Mouse (Mus musculus) CH12.LX (cell line): Measurements from ENCODE around the gene Mtx3. TPM values are rescaled to one million over a fixed set of nuclear protein-coding genes. Genes with fewer than 3 reads are reported as not detected.

Experiments
- DNase-seq: peaks from one replicate; pipeline ENCODE4 v3.0.0-alpha.2; 2013; ENCODE audit errors: extremely low read depth
- H3K27ac ChIP-seq: 2 replicates; pipeline ENCODE4 v1.5.1; 2012; ENCODE audit warnings: low read depth, mild to moderate bottlenecking, control low read depth, moderate library complexity; ENCODE audit not compliant: insufficient read depth
- H3K27me3 ChIP-seq: replicated peaks from 2 replicates; pipeline ENCODE3; 2012; ENCODE audit warnings: inconsistent platforms
- H3K36me3 ChIP-seq, 2 experiments: replicated peaks in 1 of 2; 2 replicates each; pipeline versions ENCODE3 to v1.6.1; 2012; ENCODE audit warnings: inconsistent platforms in 1 of 2, low read length in 1 of 2, mild to moderate bottlenecking in 1 of 2, mixed read lengths in 1 of 2, moderate library complexity in 1 of 2; ENCODE audit not compliant: control insufficient read depth in 1 of 2, insufficient read depth in 1 of 2
- H3K4me1 ChIP-seq, 2 experiments: 2 replicates each; pipeline ENCODE4 v1.6.1; 2012; ENCODE audit warnings: inconsistent platforms in 1 of 2, moderate library complexity in 1 of 2; ENCODE audit not compliant: insufficient read depth in 2 of 2, control insufficient read depth in 1 of 2
- H3K4me2 ChIP-seq: 2 replicates; pipeline ENCODE4 v1.6.1; 2012; ENCODE audit warnings: low read depth, mild to moderate bottlenecking, control low read depth; ENCODE audit not compliant: poor library complexity, insufficient read depth, severe bottlenecking
- H3K4me3 ChIP-seq, 3 experiments: fragments of 150-350 bp in 1 of 3; sonication (generic) in 1 of 3; replicated peaks in 1 of 3; 2 replicates each; pipeline versions ENCODE3 to v1.5.1; 2011 to 2012; ENCODE audit warnings: low read depth in 2 of 3, low read length in 2 of 3, mild to moderate bottlenecking in 2 of 3, moderate library complexity in 2 of 3, control low read depth in 1 of 3, improper control_type of control experiment in 1 of 3, inconsistent platforms in 1 of 3, mixed read lengths in 1 of 3; ENCODE audit not compliant: poor library complexity in 1 of 3
- H3K79me2 ChIP-seq: replicated peaks from 2 replicates; pipeline ENCODE4 v1.6.1; 2012; ENCODE audit warnings: mild to moderate bottlenecking, moderate library complexity; ENCODE audit not compliant: control insufficient read depth, poor library complexity, insufficient read depth, severe bottlenecking; ENCODE audit errors: extremely low read depth
- H3K9ac ChIP-seq: 2 replicates; pipeline ENCODE4 v1.6.1; 2012; ENCODE audit warnings: low read depth, mild to moderate bottlenecking, control low read depth, moderate library complexity; ENCODE audit not compliant: insufficient read depth
- H3K9me3 ChIP-seq: replicated peaks from 2 replicates; pipeline ENCODE3; 2012; ENCODE audit warnings: low read length, inconsistent platforms, mixed read lengths
- CHD1 ChIP-seq: IDR thresholded peaks from 2 replicates; pipeline ENCODE4 v1.6.1; 2012; ENCODE audit warnings: low read depth, low read length, improper control_type of control experiment, inconsistent platforms
- CHD2 ChIP-seq: IDR thresholded peaks from 2 replicates; pipeline ENCODE4 v1.6.1; 2011; ENCODE audit warnings: low read length, improper control_type of control experiment
- ELF1 ChIP-seq: IDR thresholded peaks from 2 replicates; pipeline ENCODE4 v1.6.1; 2014; ENCODE audit warnings: low read depth, mild to moderate bottlenecking, inconsistent platforms, low read length, improper control_type of control experiment
- ETS1 ChIP-seq: conservative IDR thresholded peaks from 2 replicates; pipeline ENCODE4 v1.6.1; 2012; ENCODE audit warnings: low read depth, mild to moderate bottlenecking, inconsistent platforms, low read length, improper control_type of control experiment, moderate library complexity
- GABPA ChIP-seq: IDR thresholded peaks from 2 replicates; pipeline ENCODE4 v1.6.1; 2012; ENCODE audit warnings: low read depth, low read length, improper control_type of control experiment, inconsistent platforms; ENCODE audit not compliant: insufficient replicate concordance
- HCFC1 ChIP-seq: IDR thresholded peaks from 2 replicates; pipeline ENCODE4 v1.6.1; 2012; ENCODE audit warnings: low read depth, mild to moderate bottlenecking, inconsistent platforms, low read length, improper control_type of control experiment
- JUN ChIP-seq: IDR thresholded peaks from 2 replicates; pipeline ENCODE4 v1.6.1; 2011; ENCODE audit warnings: low read depth, mild to moderate bottlenecking, low read length, improper control_type of control experiment, moderate library complexity; ENCODE audit not compliant: insufficient read depth
- MAFK ChIP-seq: IDR thresholded peaks from 2 replicates; pipeline ENCODE4 v1.6.1; 2011; ENCODE audit warnings: low read length, improper control_type of control experiment; ENCODE audit not compliant: insufficient replicate concordance
- MAZ ChIP-seq: IDR thresholded peaks from 2 replicates; pipeline ENCODE4 v1.6.1; 2012; ENCODE audit warnings: low read depth, mild to moderate bottlenecking, inconsistent platforms, low read length, improper control_type of control experiment, moderate library complexity
- MXI1 ChIP-seq: IDR thresholded peaks from 2 replicates; pipeline ENCODE4 v1.6.1; 2011; ENCODE audit warnings: mild to moderate bottlenecking, low read depth, low read length, improper control_type of control experiment
- NRF1 ChIP-seq: IDR thresholded peaks from 2 replicates; pipeline ENCODE4 v1.6.1; 2014; ENCODE audit warnings: low read depth, mild to moderate bottlenecking, inconsistent platforms, low read length, improper control_type of control experiment, moderate library complexity
- PAX5 ChIP-seq: IDR thresholded peaks from 2 replicates; pipeline ENCODE4 v1.6.1; 2012; ENCODE audit warnings: low read length, inconsistent platforms, mixed read lengths
- POLR2A ChIP-seq: IDR thresholded peaks from 2 replicates; pipeline ENCODE4 v1.6.1; 2011; ENCODE audit warnings: low read depth, mild to moderate bottlenecking, improper control_type of control experiment, low read length
- POLR2AphosphoS2 ChIP-seq: IDR thresholded peaks from 2 replicates; pipeline ENCODE4 v1.6.1; 2011; ENCODE audit warnings: low read depth, low read length, improper control_type of control experiment
- RCOR1 ChIP-seq: conservative IDR thresholded peaks from 2 replicates; pipeline ENCODE4 v1.6.1; 2012; ENCODE audit warnings: low read depth, mild to moderate bottlenecking, inconsistent platforms, low read length, improper control_type of control experiment
- SIN3A ChIP-seq: IDR thresholded peaks from 2 replicates; pipeline ENCODE4 v1.6.1; 2012; ENCODE audit warnings: low read length, improper control_type of control experiment, inconsistent platforms
- SMC3 ChIP-seq: IDR thresholded peaks from 2 replicates; pipeline ENCODE4 v1.6.1; 2011; ENCODE audit warnings: low read depth, low read length, improper control_type of control experiment
- UBTF ChIP-seq: IDR thresholded peaks from 2 replicates; pipeline ENCODE4 v1.6.1; 2012; ENCODE audit warnings: low read depth, mild to moderate bottlenecking, inconsistent platforms, low read length, improper control_type of control experiment, moderate library complexity
- ZC3H11A ChIP-seq: IDR thresholded peaks from 2 replicates; pipeline ENCODE4 v1.6.1; 2012; ENCODE audit warnings: low read depth, mild to moderate bottlenecking, inconsistent platforms, low read length, improper control_type of control experiment
- ZNF384 ChIP-seq: IDR thresholded peaks from 2 replicates; pipeline ENCODE4 v1.6.1; 2012; ENCODE audit warnings: low read depth, low read length, improper control_type of control experiment, inconsistent platforms
- dilution Hi-C: fragments of 300-500 bp; cut with MboI; formaldehyde crosslinking; loops from 2 replicates; pipeline ENCODE4 v1.14.3; 2020; ENCODE audit warnings: low sequenced_read_pairs; ENCODE audit not compliant: extremely low pct_unique_long_range_greater_than_20kb, extremely low pct_ligation_motif_present
- in situ Hi-C: fragments of 300-500 bp; cut with MboI; formaldehyde crosslinking; loops from 3 replicates; pipeline ENCODE4 v1.14.3; 2019; ENCODE audit warnings: low sequenced_read_pairs, low pct_ligation_motif_present, low pct_unique_long_range_greater_than_20kb, mixed read lengths
- polyA plus RNA-seq: library from polyadenylated mRNA; unstranded; fragments of >175 nt; gene quantifications from 2 replicates; pipeline ENCODE4 v1.2.1, GENCODE M21; 2012; ENCODE audit warnings: low read depth; ENCODE audit not compliant: insufficient read length
- total RNA-seq, 2 experiments: library from RNA; depleted of rRNA; stranded (reverse); fragments of 300-350 nt in 1 of 2; fragments of >200 nt in 1 of 2; gene quantifications; 2 replicates each; pipeline ENCODE4 v1.2.3; 2012 to 2014

The Mtx3 gene
- total and polyA plus RNA-seq, 3 experiments, result 7.1 to 17.3 (median 10.9) TPM

DNA sequence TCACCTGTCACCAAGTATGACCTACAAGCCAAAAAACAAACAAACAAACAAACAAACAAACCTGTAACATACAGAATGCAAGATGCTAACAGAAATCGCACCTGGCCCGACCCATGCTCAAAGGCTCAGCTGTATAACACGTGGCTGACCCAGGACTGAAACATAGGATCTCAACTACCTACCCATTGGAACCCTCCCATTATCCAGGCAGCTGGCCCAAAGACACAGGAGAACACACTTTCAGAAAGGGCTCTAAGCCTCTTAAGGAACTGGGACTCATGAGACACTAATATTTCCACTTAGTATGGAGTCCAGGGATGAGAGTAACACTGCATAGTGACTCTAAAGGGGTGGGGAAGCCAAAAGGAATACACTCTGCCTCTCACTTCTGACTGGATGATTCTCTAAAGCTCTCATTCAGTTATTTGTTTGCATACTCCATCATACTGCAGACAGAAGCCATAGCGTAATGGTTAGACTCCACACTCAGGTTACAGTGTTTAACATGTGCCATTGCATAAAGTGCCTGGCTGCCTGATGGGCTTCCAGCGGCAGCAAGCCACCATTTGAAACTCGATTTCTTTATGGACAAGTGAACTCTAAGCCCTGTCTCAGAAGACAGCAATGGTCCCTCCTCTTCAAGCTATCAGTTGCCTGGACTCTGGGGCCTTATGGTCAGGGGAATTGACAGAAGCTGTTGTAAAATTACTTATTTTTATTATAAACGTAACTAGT, 38.6 kb downstream of the Mtx3 start:
- H3K4me2 ChIP-seq, result no peak overlapping the region
- TF ChIP-seq ZC3H11A (no peak), UBTF (no peak), ZNF384 (no peak), MAZ (no peak), RCOR1 (no peak), MAFK (no peak), POLR2A (no peak), GABPA (no peak), PAX5 (no peak), CHD2 (no peak)
- TF ChIP-seq, all 38 proteins: peak for 0
- H3K4me3 ChIP-seq, result no peak overlapping the region
- DNase-seq, result no peak
- no peaks in the 10 kb centered on the region for H3K9me3 ChIP-seq
- no peaks in the 10 kb centered on the region for H3K4me1 ChIP-seq
- no peaks in the 10 kb centered on the region for H3K36me3 ChIP-seq
- no peaks in the 10 kb centered on the region for H3K27me3 ChIP-seq
- in situ Hi-C loops, result no loop called here
- H3K9ac ChIP-seq, result no peak overlapping the region
- H3K27ac ChIP-seq, result no peak overlapping the region
- dilution Hi-C loops, result no loop called here
- no peaks in the 10 kb centered on the region for H3K79me2 ChIP-seq

DNA sequence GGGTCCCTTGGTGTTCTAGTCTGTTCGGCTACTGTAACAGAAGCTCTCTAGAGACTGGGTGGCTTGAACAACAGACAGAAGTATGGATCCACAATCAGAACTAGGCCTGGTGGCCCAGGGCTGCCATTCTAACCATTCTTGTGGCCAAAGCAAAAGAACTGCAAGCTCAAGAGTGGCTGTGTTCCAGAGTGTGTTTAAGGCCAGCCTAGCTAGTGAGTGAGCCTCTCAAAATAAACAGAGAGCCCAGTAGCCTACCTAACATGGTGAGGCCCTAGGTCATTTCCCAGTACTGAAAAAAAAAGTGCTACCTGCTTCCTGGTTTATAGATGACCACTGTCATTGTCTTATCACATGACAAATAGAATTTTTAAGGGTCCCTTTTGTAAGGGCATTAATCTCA, 39.6 kb downstream of the Mtx3 start:
- Histone ChIP-seq H3K4me3 (no peak overlapping the region), H3K4me2 (no peak overlapping the region), H3K36me3 (no peaks in the 10 kb centered on the region), H3K9me3 (no peaks in the 10 kb centered on the region), H3K4me1 (no peaks in the 10 kb centered on the region)
- dilution Hi-C loops (no loop called here), in situ Hi-C loops (no loop called here)
- no peak for TF ChIP-seq ELF1
- TF ChIP-seq, all 38 proteins: peak for 0
- no peaks in the 10 kb centered on the region for H3K79me2 ChIP-seq
- H3K9ac ChIP-seq, result no peak overlapping the region
- no peak overlapping the region for H3K27ac ChIP-seq
- H3K27me3 ChIP-seq, result no peaks in the 10 kb centered on the region
- no peak for DNase-seq

DNA sequence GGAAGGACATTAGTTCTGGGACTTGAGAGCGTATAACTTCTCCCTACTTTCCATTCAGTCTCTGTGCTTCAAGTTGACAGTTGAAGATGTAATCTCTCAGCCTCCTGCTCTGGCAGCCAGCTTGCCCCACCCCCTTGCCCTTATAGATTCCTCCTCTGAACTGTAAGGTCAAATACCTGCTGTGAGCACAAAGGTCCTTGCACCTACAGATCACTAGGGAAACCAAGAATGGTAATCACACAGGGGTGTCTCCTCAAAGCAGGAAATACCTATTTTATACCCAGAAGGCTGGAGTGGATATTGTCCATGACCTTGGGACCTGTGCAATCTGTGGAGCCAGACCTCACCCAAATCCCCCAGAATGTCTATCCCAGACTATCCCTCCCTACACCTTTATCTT, 40.4 kb downstream of the Mtx3 start:
- H3K27ac ChIP-seq, result no peak overlapping the region
- H3K9ac ChIP-seq, result no peak overlapping the region

More for the DNA sequence above, 40.4 kb downstream of the Mtx3 start:
- Histone ChIP-seq H3K79me2 (no peaks in the 10 kb centered on the region), H3K36me3 (no peaks in the 10 kb centered on the region), H3K4me2 (no peak overlapping the region), H3K4me3 (no peak overlapping the region), H3K9me3 (no peaks in the 10 kb centered on the region), H3K4me1 (no peaks in the 10 kb centered on the region), H3K27me3 (no peaks in the 10 kb centered on the region)
- in situ Hi-C loops, result no loop called here
- no peak for DNase-seq
- no peak for TF ChIP-seq UBTF
- no peak for TF ChIP-seq MXI1
- no peak for TF ChIP-seq POLR2AphosphoS2
- TF ChIP-seq NRF1, result no peak
- no peak for TF ChIP-seq PAX5
- TF ChIP-seq SMC3, result no peak
- no peak for TF ChIP-seq HCFC1
- TF ChIP-seq SIN3A, result no peak
- TF ChIP-seq JUN, result no peak
- TF ChIP-seq CHD1, result no peak
- TF ChIP-seq GABPA, result no peak
- TF ChIP-seq ETS1, result no peak
- TF ChIP-seq RCOR1, result no peak
- dilution Hi-C loops, result no loop called here
